21 mouse cellular contexts compared by ENCODE assay signal in the genomic region with DNA sequence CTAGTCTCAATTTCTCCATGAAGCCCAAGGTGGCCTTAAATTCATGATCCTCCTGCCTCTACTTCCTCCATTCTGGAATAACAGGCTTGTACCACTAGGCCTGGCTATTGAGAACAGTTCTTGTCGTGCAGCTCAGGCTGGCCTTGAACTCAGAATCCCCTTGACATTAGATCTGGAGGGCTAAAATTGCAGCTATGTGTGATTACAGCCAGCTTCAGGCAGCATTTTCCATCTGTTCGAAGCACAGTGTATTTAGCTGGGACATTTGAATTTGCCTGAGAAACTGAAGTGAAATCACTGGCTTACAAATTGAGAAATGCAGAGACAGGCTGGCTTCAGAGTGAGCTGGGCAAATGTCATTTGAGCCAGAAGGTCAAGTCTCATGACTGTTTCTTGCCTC. TPM values are rescaled to one million over a fixed set of nuclear protein-coding genes. Genes with fewer than 3 reads are reported as not detected.
DNase-seq lines count a peak whose midpoint lies in the region; ATAC-seq and TF ChIP-seq lines count a peak whose summit lies in the region.
"Had no signal": no experiment of that assay in that cellular context is flagged by ENCODE, and none has a peak within 500 bp of the region (broad histone marks: within the 10 kb centered on the region; RNA-seq: fewer than 3 reads in every experiment).

No protein-coding gene starts in this region.

- no peak for TF ChIP-seq CTCF in gastrocnemius, adult 2 months (IDR thresholded peaks at IDR 0.05)
- no peak for TF ChIP-seq CTCF in bone marrow macrophage, adult 2 months (IDR thresholded peaks at IDR 0.05; ENCODE audit: low read depth, low read length)

- H3K9me3 ChIP-seq in midbrain, embryonic 11.5 days (ENCODE audit: control insufficient read depth, low read length), result no peaks in the 10 kb centered on the region
- H3K9me3 ChIP-seq in midbrain, embryonic 15.5 days, result no peaks in the 10 kb centered on the region
- H3K9me3 ChIP-seq: embryonic facial prominence, embryonic 10.5 days; embryonic facial prominence, embryonic 12.5 days; forebrain, embryonic 13.5 days; forebrain, embryonic 15.5 days had no signal

- no peak for ATAC-seq in midbrain, embryonic 11.5 days (ENCODE audit: low FRiP score)
- ATAC-seq in midbrain, embryonic 15.5 days (replicated peaks), result no peak
- ATAC-seq: activated CD4-positive, CD25-positive, alpha-beta regulatory T cell, adult 4 months; forebrain, embryonic 13.5 days; forebrain, embryonic 15.5 days; forebrain, postnatal 0 days; Patski had no signal

- no peak overlapping the region for H3K9ac ChIP-seq in midbrain, embryonic 11.5 days (ENCODE audit: low read length)
- H3K9ac ChIP-seq in midbrain, embryonic 15.5 days, result no peak overlapping the region
- H3K9ac ChIP-seq: embryonic facial prominence, embryonic 12.5 days; forebrain, embryonic 13.5 days; forebrain, embryonic 15.5 days; forebrain, postnatal 0 days had no signal

- intact Hi-C loops in gastrocnemius, adult 2 months (cut with DNase I), result no loop called here
- intact Hi-C loops in left cerebral cortex, postnatal 36 days (cut with DNase I), result no loop called here

- no peak overlapping the region for H3K4me3 ChIP-seq in gastrocnemius, adult 2 months
- H3K4me3 ChIP-seq in midbrain, embryonic 11.5 days (ENCODE audit: low read depth, low read length), result no peak overlapping the region
- no peak overlapping the region for H3K4me3 ChIP-seq in midbrain, embryonic 15.5 days
- no peak overlapping the region for H3K4me3 ChIP-seq in bone marrow macrophage, adult 2 months (ENCODE audit: insufficient read depth, low read length)
- H3K4me3 ChIP-seq: embryonic facial prominence, embryonic 10.5 days; embryonic facial prominence, embryonic 12.5 days; forebrain, embryonic 13.5 days; forebrain, embryonic 15.5 days had no signal

- 82% methylated on average over 2 of the region's 2 CpGs for WGBS in midbrain, embryonic 11.5 days
- 84% methylated on average over 2 of the region's 2 CpGs for WGBS in midbrain, embryonic 15.5 days

- no peak overlapping the region for H3K4me2 ChIP-seq in midbrain, embryonic 11.5 days
- H3K4me2 ChIP-seq in midbrain, embryonic 15.5 days, result no peak overlapping the region
- H3K4me2 ChIP-seq: embryonic facial prominence, embryonic 12.5 days; forebrain, embryonic 13.5 days; forebrain, embryonic 15.5 days had no signal

- no peak for DNase-seq in gastrocnemius, adult 2 months
- DNase-seq in gastrocnemius, postnatal 4 days (ENCODE audit: low spot score in 2 of 2), result no peak
- peak; percentile 72 for DNase-seq in midbrain, embryonic 11.5 days (ENCODE audit: low spot score, missing footprints)
- DNase-seq in Muller cell, postnatal 12 days (ENCODE audit: inconsistent ontology term), result no peak
- no peak for DNase-seq in left cerebral cortex, postnatal 36 days (ENCODE audit: low spot score in 2 of 2)
- DNase-seq: adrenal gland, postnatal 10 days; adrenal gland, postnatal 25 days; cerebellum, adult 11-12 months; cerebellum, adult 2 months; cerebellum, adult 9-10 months; cerebellum, postnatal 10 days; cerebellum, postnatal 25 days; forebrain, postnatal 0 days had no signal

- peak overlapping the region; percentile 31 for H3K27ac ChIP-seq in gastrocnemius, adult 2 months
- H3K27ac ChIP-seq in midbrain, embryonic 11.5 days (ENCODE audit: low read depth, low read length), result no peak overlapping the region
- no peak overlapping the region for H3K27ac ChIP-seq in midbrain, embryonic 15.5 days
- H3K27ac ChIP-seq in bone marrow macrophage, adult 2 months (ENCODE audit: insufficient read depth, low read depth, low read length), result peak overlapping the region; percentile 34
- H3K27ac ChIP-seq: embryonic facial prominence, embryonic 10.5 days; embryonic facial prominence, embryonic 12.5 days; forebrain, embryonic 13.5 days; forebrain, embryonic 15.5 days had no signal

- no peak for TF ChIP-seq POLR2A in bone marrow macrophage, adult 2 months (IDR thresholded peaks at IDR 0.05; ENCODE audit: borderline replicate concordance, low read depth, low read length)

- H3K27me3 ChIP-seq in midbrain, embryonic 11.5 days (ENCODE audit: control insufficient read depth, insufficient read depth, low read length), result no peaks in the 10 kb centered on the region
- H3K27me3 ChIP-seq in midbrain, embryonic 15.5 days (replicated peaks), result no peaks in the 10 kb centered on the region
- H3K27me3 ChIP-seq: embryonic facial prominence, embryonic 12.5 days; forebrain, embryonic 13.5 days; forebrain, embryonic 15.5 days; Patski had no signal

- H3K4me1 ChIP-seq in midbrain, embryonic 11.5 days (ENCODE audit: control insufficient read depth, insufficient read depth, low read length), result no peaks in the 10 kb centered on the region
- H3K4me1 ChIP-seq in midbrain, embryonic 15.5 days, result peaks cover 10% of the 10 kb centered on the region; the same call in 1 of the 2 replicates
- H3K4me1 ChIP-seq in bone marrow macrophage, adult 2 months (ENCODE audit: control insufficient read depth, insufficient read depth, low read length), result peaks cover 73% of the 10 kb centered on the region

- H3K36me3 ChIP-seq in midbrain, embryonic 11.5 days (ENCODE audit: control insufficient read depth, insufficient read depth, low read length), result no peaks in the 10 kb centered on the region
- H3K36me3 ChIP-seq in midbrain, embryonic 15.5 days (replicated peaks), result no peaks in the 10 kb centered on the region
- H3K36me3 ChIP-seq: embryonic facial prominence, embryonic 10.5 days; embryonic facial prominence, embryonic 12.5 days; forebrain, embryonic 15.5 days had no signal

RNA-seq across cellular contexts. Expression of a gene that starts 16.2 kb away (rescaled TPM):
- total RNA-seq in gastrocnemius, adult 2 months (2021), result 100 to 1,000 TPM; 167 to 341 TPM
- total RNA-seq in gastrocnemius, postnatal 4 days (2021), result 10 to 100 TPM; 47.9 to 59.3 TPM
- polyA plus RNA-seq in midbrain, embryonic 11.5 days (2014; fragmentation: Nextera tagmentation; extraction: Ambion mirVana), result 41.7 and 50.4 TPM in 2 replicates
- 77.8 and 88.7 TPM in 2 replicates for polyA plus RNA-seq in midbrain, embryonic 15.5 days (2015; fragmentation: Nextera tagmentation; extraction: Ambion mirVana)
- 31.0 and 35.2 TPM in 2 replicates for polyA plus RNA-seq in bone marrow macrophage, adult 2 months (2012; ENCODE audit: insufficient read depth, insufficient read length, missing spikeins)
- 10 to 100 TPM; 92.9 to 94.2 TPM for total RNA-seq in left cerebral cortex, postnatal 36 days (2021)

Comparison
In these comparisons a context has a peak if more than half of its experiments do, and no peak if none do; other contexts are left out.
1. H3K27ac ChIP-seq: peak in gastrocnemius, adult 2 months (single experiment) and bone marrow macrophage, adult 2 months (single experiment); none in midbrain, embryonic 11.5 days (single experiment) and midbrain, embryonic 15.5 days (single experiment).